Mouse (Mus musculus): Measurements from ENCODE around the gene Gm14819. TPM values are rescaled to one million over a fixed set of nuclear protein-coding genes. Genes with fewer than 3 reads are reported as not detected.
"Not testable (repeated sequence)": the region's sequence is repeated elsewhere in the genome, so short reads cannot be mapped to it uniquely, and the experiment has no call there.

Gene Gm14819
- polyA plus RNA-seq (2012; rRNA removed), result not detected in 2 replicates

DNA sequence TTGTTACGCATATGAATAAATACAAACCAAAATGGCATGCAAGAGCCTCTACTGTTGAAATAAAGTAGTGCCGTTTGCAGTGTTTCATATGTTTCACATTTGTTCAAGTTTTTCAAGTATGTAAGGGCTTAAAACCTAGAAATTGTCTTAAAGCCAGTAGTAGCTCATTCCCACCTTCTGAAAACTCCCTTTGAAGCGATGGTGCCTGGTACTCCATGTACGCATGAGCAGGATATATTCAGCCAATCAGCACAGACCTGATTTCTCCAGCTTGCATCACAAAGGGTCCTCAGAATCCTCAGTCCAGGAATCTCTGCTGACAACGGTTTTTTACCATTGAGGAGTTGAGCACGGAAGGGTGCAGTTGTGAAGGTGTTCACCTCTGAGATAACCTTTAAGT, at the start of gene Gm14819:
Gm14819 (plus strand) TSS at position 301 of the 400 bp plus-strand sequence.
- DNase-seq (ENCODE audit: low spot score), result not testable (repeated sequence)

Data from urinary bladder, adult 2 months (tissue).